Mouse (Mus musculus) heart, postnatal 0 days (tissue): ENCODE measurements around the gene Met.

ENCODE experiments used
- CTCF ChIP-seq: IDR thresholded peaks from 2 replicates; pipeline ENCODE4 v1.5.1; 2016; ENCODE audit warnings: antibody characterized with exemption, control low read depth, low read depth
- EP300 ChIP-seq: IDR thresholded peaks from 2 replicates; pipeline ENCODE4 v1.6.1; 2016; ENCODE audit warnings: antibody characterized with exemption, low read depth

- TF ChIP-seq CTCF (no peak), EP300 (no peak)
Measured at GRCm38 (mm10) chr6:17478838-17479570, 15.4 kb downstream of the Met start.
